Mouse (Mus musculus) forebrain, embryonic 11.5 days (tissue): ENCODE data around the gene Stx5a. TPM values are rescaled to one million over a fixed set of nuclear protein-coding genes. Genes with fewer than 3 reads are reported as not detected.

Experiments
- microRNA-seq: library from miRNA; unstranded; fragments of <30 nt; microRNA quantifications from one replicate; pipeline ENCODE4, GENCODE M21; 2016; ENCODE audit not compliant: insufficient number of aligned reads
- polyA plus RNA-seq: library from polyadenylated mRNA; unstranded; fragments of >200 nt; fragmentation: Nextera tagmentation; extraction: Ambion mirVana; gene quantifications from 2 replicates; pipeline ENCODE4 v1.2.1, GENCODE M21; 2014

Gene Stx5a
- polyA plus RNA-seq, 1 experiment from 2014 or later = 93.8 TPM

Small RNAs within 50 kb of the gene (microRNA-seq; reads per million reads assigned to microRNA genes)
- 2.5 reads per million for gene Mir6992

Other genes starting within 250 kb of the Stx5a start
- gene Slc22a8, start 150.2 kb upstream of the Stx5a start, polyA plus RNA-seq = 0.16 and 0.41 TPM in 2 replicates
- gene Slc22a6, start 123.4 kb upstream of the Stx5a start, polyA plus RNA-seq = 0.13 and 0.36 TPM in 2 replicates
- 0.13 TPM in 1 of 2 replicates, not detected in the other for gene Chrm1, start 77.6 kb upstream of the Stx5a start, polyA plus RNA-seq
- gene Slc3a2, start 18.0 kb upstream of the Stx5a start, polyA plus RNA-seq = 132 and 143 TPM in 2 replicates
- 79.5 and 89.2 TPM in 2 replicates for gene Wdr74, start 5.6 kb upstream of the Stx5a start, polyA plus RNA-seq
- gene 1700092M07Rik, start 695 bp upstream of the Stx5a start, polyA plus RNA-seq = 2.3 and 3.1 TPM in 2 replicates
- 238 and 247 TPM in 2 replicates for gene Nxf1, start 15.7 kb downstream of the Stx5a start, polyA plus RNA-seq
- gene Tmem223, start 29.6 kb downstream of the Stx5a start, polyA plus RNA-seq = 181 and 182 TPM in 2 replicates
- 38.9 and 49.8 TPM in 2 replicates for gene Tmem179b, start 33.1 kb downstream of the Stx5a start, polyA plus RNA-seq
- 30.9 and 36.7 TPM in 2 replicates for gene Taf6l, start 45.0 kb downstream of the Stx5a start, polyA plus RNA-seq
- gene Polr2g, start 57.2 kb downstream of the Stx5a start, polyA plus RNA-seq = 151 and 156 TPM in 2 replicates
- 5.4 and 5.9 TPM in 2 replicates for gene Zbtb3, start 61.1 kb downstream of the Stx5a start, polyA plus RNA-seq
- 75.7 and 80.8 TPM in 2 replicates for gene Ttc9c, start 77.9 kb downstream of the Stx5a start, polyA plus RNA-seq
- gene Hnrnpul2, start 78.6 kb downstream of the Stx5a start, polyA plus RNA-seq = 6.7 and 7.8 TPM in 2 replicates
- not detected in 2 replicates for gene AC129217.1, start 88.4 kb downstream of the Stx5a start, polyA plus RNA-seq
- gene Bscl2, start 96.1 kb downstream of the Stx5a start, polyA plus RNA-seq = 55.0 and 56.3 TPM in 2 replicates
- gene Gng3, start 97.8 kb downstream of the Stx5a start, polyA plus RNA-seq = 83.4 and 92.6 TPM in 2 replicates
- gene Lrrn4cl, start 109.4 kb downstream of the Stx5a start, polyA plus RNA-seq = 0.13 and 0.35 TPM in 2 replicates
- gene Ubxn1, start 130.1 kb downstream of the Stx5a start, polyA plus RNA-seq = 178 and 181 TPM in 2 replicates
- gene Uqcc3, start 139.5 kb downstream of the Stx5a start, polyA plus RNA-seq = 50.1 and 52.9 TPM in 2 replicates
- 110 and 112 TPM in 2 replicates for gene Lbhd1, start 142.3 kb downstream of the Stx5a start, polyA plus RNA-seq
- gene Gm49403, start 142.5 kb downstream of the Stx5a start, polyA plus RNA-seq = not detected in 2 replicates
- 124 and 131 TPM in 2 replicates for gene 1810009A15Rik, start 147.4 kb downstream of the Stx5a start, polyA plus RNA-seq
- gene Gm49416, start 147.5 kb downstream of the Stx5a start, polyA plus RNA-seq = not detected in 2 replicates
- 47.7 and 50.9 TPM in 2 replicates for gene Ints5, start 151.6 kb downstream of the Stx5a start, polyA plus RNA-seq
- gene Ganab, start 156.7 kb downstream of the Stx5a start, polyA plus RNA-seq = 119 and 120 TPM in 2 replicates
- gene B3gat3, start 179.0 kb downstream of the Stx5a start, polyA plus RNA-seq = 55.0 and 57.2 TPM in 2 replicates
- gene Rom1, start 187.9 kb downstream of the Stx5a start, polyA plus RNA-seq = 1.7 and 1.8 TPM in 2 replicates
- 11.2 and 12.2 TPM in 2 replicates for gene Eml3, start 188.1 kb downstream of the Stx5a start, polyA plus RNA-seq
- gene Mta2, start 200.5 kb downstream of the Stx5a start, polyA plus RNA-seq = 62.6 and 63.2 TPM in 2 replicates
- 34.4 and 35.5 TPM in 2 replicates for gene Tut1, start 212.4 kb downstream of the Stx5a start, polyA plus RNA-seq
- 467 and 472 TPM in 2 replicates for gene Eef1g, start 225.6 kb downstream of the Stx5a start, polyA plus RNA-seq
- 7.1 and 7.3 TPM in 2 replicates for gene Ahnak, start 247.9 kb downstream of the Stx5a start, polyA plus RNA-seq